Mouse (Mus musculus) hindbrain, embryonic 16.5 days (tissue): ENCODE measurements around the gene Olfr768. TPM values are rescaled to one million over a fixed set of nuclear protein-coding genes. Genes with fewer than 3 reads are reported as not detected.
"Not testable (repeated sequence)": the region's sequence is repeated elsewhere in the genome, so short reads cannot be mapped to it uniquely, and the experiment has no call there.

Experiments
- ATAC-seq: fragments of 200-750 bp; cut with Nextera tagmentation; 2 replicates; pipeline ENCODE4 v1.8.0; 2017; ENCODE audit warnings: moderate TSS enrichment, moderate library complexity
- H3K27ac ChIP-seq: fragments of 300-500 bp; sonication (generic); 2 replicates; pipeline ENCODE4 v1.5.1; 2014; ENCODE audit warnings: low read depth, mild to moderate bottlenecking, control low read depth, low read length, moderate library complexity
- H3K27me3 ChIP-seq: fragments of 300-500 bp; sonication (generic); replicated peaks from 2 replicates; pipeline ENCODE4 v1.6.1; 2014; ENCODE audit warnings: low read length; ENCODE audit not compliant: control insufficient read depth, insufficient read depth
- H3K36me3 ChIP-seq: fragments of 300-500 bp; sonication (generic); 2 replicates; pipeline ENCODE4 v1.6.1; 2014; ENCODE audit warnings: mild to moderate bottlenecking, low read length, moderate library complexity, mixed read lengths; ENCODE audit not compliant: control insufficient read depth, insufficient read depth
- H3K4me1 ChIP-seq: fragments of 300-500 bp; sonication (generic); 2 replicates; pipeline ENCODE4 v1.6.1; 2014; ENCODE audit warnings: low read depth, low read length; ENCODE audit not compliant: control insufficient read depth, insufficient read depth
- H3K4me2 ChIP-seq: fragments of 300-500 bp; sonication (generic); 2 replicates; pipeline ENCODE4 v1.6.1; 2014; ENCODE audit warnings: mild to moderate bottlenecking, low read length, control low read depth, moderate library complexity
- H3K4me3 ChIP-seq: fragments of 300-500 bp; sonication (generic); 2 replicates; pipeline ENCODE4 v1.5.1; 2014; ENCODE audit warnings: mild to moderate bottlenecking, low read length, control low read depth, moderate library complexity
- H3K9ac ChIP-seq: fragments of 300-500 bp; sonication (generic); 2 replicates; pipeline ENCODE4 v1.6.1; 2014; ENCODE audit warnings: low read depth, mild to moderate bottlenecking, control low read depth, low read length, moderate library complexity
- H3K9me3 ChIP-seq: fragments of 300-500 bp; sonication (generic); 2 replicates; pipeline ENCODE4 v1.6.1; 2014; ENCODE audit warnings: mild to moderate bottlenecking, low read length, moderate library complexity; ENCODE audit not compliant: control insufficient read depth
- WGBS: fragments of 180-500 bp; shearing (Covaris S2); extraction: QIAGEN DNeasy Blood & Tissue Kit; methylation state at CpG from one replicate; pipeline ENCODE4 v1.1.7; 2014; 5-methylcytosine and 5-hydroxymethylcytosine counted together
- polyA plus RNA-seq: library from polyadenylated mRNA; unstranded; fragments of >200 nt; fragmentation: Nextera tagmentation; extraction: Ambion mirVana; gene quantifications from 2 replicates; pipeline ENCODE4 v1.2.1, GENCODE M21; 2015

The Olfr768 gene
- not detected in 2 replicates for polyA plus RNA-seq

DNA sequence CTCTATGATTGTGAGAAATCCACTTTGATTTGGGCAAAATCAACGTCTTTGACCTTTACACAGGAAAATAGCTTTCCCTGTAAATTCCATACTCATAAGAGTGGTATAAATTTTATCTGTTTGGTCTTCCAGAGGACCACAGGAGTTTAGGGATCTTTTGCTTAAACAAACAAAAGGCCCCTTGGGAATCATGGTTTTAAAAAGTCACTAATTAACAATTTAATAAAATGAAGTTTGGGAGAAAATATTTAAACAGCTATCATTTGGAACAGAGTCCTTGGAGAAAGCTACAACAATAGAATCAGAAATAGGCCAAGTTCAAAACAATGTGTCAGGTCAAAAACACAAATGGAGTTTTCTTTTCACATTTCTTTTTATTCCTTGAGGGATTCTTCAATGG lies at the start of gene Olfr768:
Gene Olfr768 (minus strand): TSS at position 101 of the 400 bp plus-strand sequence.
- no peaks in the 10 kb centered on the region for H3K4me1 ChIP-seq
- no peak within 1 kb of the TSS for H3K4me2 ChIP-seq
- H3K9ac ChIP-seq, result no peak within 1 kb of the TSS
- no peaks in the 10 kb centered on the region for H3K27me3 ChIP-seq
- H3K27ac ChIP-seq, result no peak within 1 kb of the TSS
- ATAC-seq, result no peak
- no peaks in the 10 kb centered on the region for H3K36me3 ChIP-seq
- WGBS, result 78% methylated on average over 1 of the region's 1 CpGs
- no peak within 1 kb of the TSS for H3K4me3 ChIP-seq
- no peaks in the 10 kb centered on the region for H3K9me3 ChIP-seq

DNA sequence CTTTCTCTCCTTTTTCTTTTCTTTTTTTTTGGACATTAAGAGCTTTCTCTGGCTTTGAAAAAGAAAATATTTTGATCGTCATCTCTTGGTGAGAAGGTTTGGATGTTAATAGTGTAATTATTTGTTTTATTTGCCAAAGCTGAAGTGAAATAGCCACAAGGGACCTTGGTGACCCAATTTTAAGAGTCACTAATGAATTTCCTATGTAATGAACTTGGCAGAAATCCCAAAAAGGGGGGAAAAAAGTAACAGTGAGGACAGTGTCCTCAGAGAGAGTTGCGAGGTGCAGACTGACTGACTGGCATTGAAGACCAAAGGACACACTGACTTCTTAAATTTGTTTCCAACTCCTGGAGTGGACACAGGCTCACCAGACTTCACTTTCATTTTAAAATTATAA lies 39.7 kb upstream of the Olfr768 start, which contains the start of gene Olfr770:
Gene Olfr770 (minus strand): TSS at position 101 of the 400 bp plus-strand sequence.
- ATAC-seq, result no peak
- Histone ChIP-seq H3K9me3 (no peaks in the 10 kb centered on the region), H3K27me3 (no peaks in the 10 kb centered on the region), H3K27ac (no peak within 1 kb of the TSS), H3K9ac (no peak within 1 kb of the TSS), H3K4me3 (no peak within 1 kb of the TSS), H3K36me3 (no peaks in the 10 kb centered on the region), H3K4me1 (no peaks in the 10 kb centered on the region), H3K4me2 (no peak within 1 kb of the TSS)
- WGBS, result 69% methylated on average over 2 of the region's 2 CpGs

- Histone ChIP-seq H3K27ac (no peak within 1 kb of the TSS), H3K4me1 (no peaks in the 10 kb centered on the region), H3K36me3 (no peaks in the 10 kb centered on the region), H3K9ac (no peak within 1 kb of the TSS), H3K4me3 (no peak within 1 kb of the TSS), H3K9me3 (no peaks in the 10 kb centered on the region), H3K27me3 (no peaks in the 10 kb centered on the region), H3K4me2 (no peak within 1 kb of the TSS)
- ATAC-seq, result no peak
- WGBS, result 96% methylated on average over 2 of the region's 2 CpGs
These were observed 18.6 kb upstream of the Olfr768 start, which contains the start of gene Olfr769 for GRCm38 (mm10) chr10:129117761-129118160. Gene Olfr769 (minus strand): TSS chr10:129117861.

DNA sequence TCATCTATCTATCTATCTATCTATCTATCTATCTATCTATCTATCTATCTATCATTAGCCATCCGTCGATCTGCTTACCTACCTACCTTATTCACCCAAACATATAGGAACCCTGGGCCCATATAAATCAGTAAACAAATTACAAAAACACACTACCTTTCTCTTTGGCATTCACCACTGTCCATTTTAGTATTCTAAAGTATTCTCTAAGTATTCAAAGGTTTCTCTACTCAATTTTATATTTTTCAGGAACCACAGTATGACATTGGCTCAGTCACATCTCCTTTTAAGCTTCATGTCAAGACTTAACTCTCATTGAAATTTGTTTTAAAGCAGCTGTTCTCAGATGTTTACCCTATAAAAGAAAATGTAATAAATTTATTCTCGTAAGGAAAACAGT lies 16.0 kb upstream of the Olfr768 start:
- H3K27me3 ChIP-seq, result no peaks in the 10 kb centered on the region

GRCm38 (mm10) chr10:129101231-129101630 lies 2.1 kb upstream of the Olfr768 start:
- 37% methylated on average over 3 of the region's 3 CpGs for whole genome bisulfite sequencing
- ATAC-seq, result no peak
- no peaks in the 10 kb centered on the region for H3K36me3 ChIP-seq

More for the DNA sequence above, 16.0 kb upstream of the Olfr768 start:
- no peak overlapping the region for H3K9ac ChIP-seq
- H3K4me3 ChIP-seq, result no peak overlapping the region
- no peak for ATAC-seq
- no peak overlapping the region for H3K27ac ChIP-seq
- no peaks in the 10 kb centered on the region for H3K9me3 ChIP-seq
- no peak overlapping the region for H3K4me2 ChIP-seq
- H3K36me3 ChIP-seq, result no peaks in the 10 kb centered on the region
- no peaks in the 10 kb centered on the region for H3K4me1 ChIP-seq
- 93% methylated on average over 3 of the region's 3 CpGs for WGBS

DNA sequence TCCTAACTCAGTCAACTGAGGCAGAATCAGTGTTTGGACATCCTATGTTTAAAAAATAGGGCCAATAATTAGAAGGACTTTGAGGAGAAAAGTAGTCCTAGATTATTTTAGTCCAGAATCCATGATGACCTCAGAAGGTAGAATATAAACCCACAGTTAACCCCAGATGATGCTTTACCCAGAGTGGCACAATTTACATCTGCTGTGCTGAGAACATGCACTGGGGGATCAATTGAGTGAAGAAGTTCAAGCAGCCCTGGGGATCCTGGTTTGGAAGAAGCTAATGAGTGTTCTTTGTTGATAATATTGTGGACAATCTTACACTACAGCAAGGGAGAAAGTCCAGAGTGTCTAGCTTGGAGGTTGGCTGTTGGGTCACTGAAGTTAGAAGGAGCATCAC lies 16.4 kb downstream of the Olfr768 start, which contains the start of gene Olfr767:
Gene Olfr767 (minus strand): TSS at position 101 of the 400 bp plus-strand sequence.
- H3K4me2 ChIP-seq, H3K4me1 ChIP-seq, H3K27ac ChIP-seq, H3K36me3 ChIP-seq, H3K27me3 ChIP-seq, H3K4me3 ChIP-seq, ATAC-seq, H3K9me3 ChIP-seq, H3K9ac ChIP-seq: not testable (repeated sequence)

More at GRCm38 (mm10) chr10:129101231-129101630, 2.1 kb upstream of the Olfr768 start:
- Histone ChIP-seq H3K9me3 (no peaks in the 10 kb centered on the region), H3K4me3 (no peak overlapping the region), H3K4me1 (no peaks in the 10 kb centered on the region), H3K9ac (no peak overlapping the region), H3K27me3 (no peaks in the 10 kb centered on the region), H3K27ac (no peak overlapping the region), H3K4me2 (no peak overlapping the region)

- no peaks in the 10 kb centered on the region for H3K36me3 ChIP-seq
- no peak within 1 kb of the TSS for H3K27ac ChIP-seq
- no peak for ATAC-seq
- no peaks in the 10 kb centered on the region for H3K27me3 ChIP-seq
- H3K9me3 ChIP-seq, result no peaks in the 10 kb centered on the region
- WGBS, result 78% methylated on average over 2 of the region's 2 CpGs
- H3K4me2 ChIP-seq, result no peak within 1 kb of the TSS
- H3K9ac ChIP-seq, result no peak within 1 kb of the TSS
- no peak within 1 kb of the TSS for H3K4me3 ChIP-seq
- H3K4me1 ChIP-seq, result no peaks in the 10 kb centered on the region
These were observed 30.3 kb downstream of the Olfr768 start, which contains the start of gene Olfr766-ps1 for GRCm38 (mm10) chr10:129068877-129069276. Gene Olfr766-ps1 (minus strand): TSS chr10:129068977.

DNA sequence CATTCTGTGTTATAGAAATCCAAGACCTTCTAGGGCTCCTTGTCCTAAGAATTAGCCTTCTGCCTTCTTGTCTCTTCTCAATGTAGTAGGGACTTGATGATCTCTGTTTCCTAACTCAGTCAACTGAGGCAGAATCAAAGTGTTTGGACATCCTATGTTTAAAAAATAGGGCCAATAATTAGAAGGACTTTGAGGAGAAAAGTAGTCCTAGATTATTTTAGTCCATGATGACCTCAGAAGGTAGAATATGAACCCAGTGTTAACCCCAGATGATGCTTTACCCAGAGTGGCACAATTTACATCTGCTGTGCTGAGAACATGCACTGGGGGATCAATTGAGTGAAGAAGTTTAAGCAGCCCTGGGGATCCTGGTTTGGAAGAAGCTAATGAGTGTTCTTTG lies 49.3 kb downstream of the Olfr768 start, which contains the start of gene Olfr765:
Gene Olfr765 (minus strand): TSS at position 101 of the 400 bp plus-strand sequence.
- H3K4me1 ChIP-seq, H3K9ac ChIP-seq, H3K27me3 ChIP-seq, H3K27ac ChIP-seq, H3K4me2 ChIP-seq, H3K9me3 ChIP-seq, H3K4me3 ChIP-seq, H3K36me3 ChIP-seq, ATAC-seq: not testable (repeated sequence)
